Mouse (Mus musculus): ENCODE results near the gene Zfp423.

GRCm38 (mm10) chr8:87657488-87657887, 301.9 kb downstream of the Zfp423 start:
- TF ChIP-seq CTCF (conservative IDR thresholded peaks at IDR 0.05; ENCODE audit: low read length) (no peak), POU5F1 (IDR thresholded peaks at IDR 0.05; ENCODE audit: borderline replicate concordance, low read length) (no peak)
